Mouse (Mus musculus): ENCODE measurements around the gene Gm45062. TPM values are rescaled to one million over a fixed set of nuclear protein-coding genes. Genes with fewer than 3 reads are reported as not detected.
"Not testable (repeated sequence)": the region's sequence is repeated elsewhere in the genome, so short reads cannot be mapped to it uniquely, and the experiment has no call there.

Gm45062 gene
- polyA plus RNA-seq, 1 experiment from 2014 or later = 9.7 TPM

DNA sequence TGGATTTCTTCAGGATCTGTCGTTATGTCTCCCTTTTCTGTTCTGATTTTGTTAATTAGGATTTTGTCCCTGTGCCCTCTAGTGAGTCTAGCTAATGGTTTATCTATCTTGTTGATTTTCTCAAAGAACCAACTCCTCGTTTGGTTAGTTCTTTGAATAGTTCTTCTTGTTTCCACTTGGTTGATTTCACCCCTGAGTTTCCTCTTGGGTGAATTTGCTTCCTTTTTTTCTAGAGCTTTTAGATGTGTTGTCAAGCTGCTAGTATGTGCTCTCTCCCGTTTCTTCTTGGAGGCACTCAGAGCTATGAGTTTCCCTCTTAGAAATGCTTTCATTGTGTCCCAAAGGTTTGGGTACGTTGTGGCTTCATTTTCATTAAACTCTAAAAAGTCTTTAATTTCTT lies 282.3 kb downstream of the Gm45062 start:
- not testable (repeated sequence) for H3K4me2 ChIP-seq; H3K4me3 ChIP-seq; H3K9me3 ChIP-seq; ATAC-seq (ENCODE audit: insufficient number of reproducible peaks, low FRiP score, low TSS enrichment, low read depth); H3K27ac ChIP-seq; H3K9ac ChIP-seq; H3K36me3 ChIP-seq; H3K27me3 ChIP-seq; H3K4me1 ChIP-seq
- 87% methylated on average over 4 of the region's 4 CpGs for WGBS

DNA sequence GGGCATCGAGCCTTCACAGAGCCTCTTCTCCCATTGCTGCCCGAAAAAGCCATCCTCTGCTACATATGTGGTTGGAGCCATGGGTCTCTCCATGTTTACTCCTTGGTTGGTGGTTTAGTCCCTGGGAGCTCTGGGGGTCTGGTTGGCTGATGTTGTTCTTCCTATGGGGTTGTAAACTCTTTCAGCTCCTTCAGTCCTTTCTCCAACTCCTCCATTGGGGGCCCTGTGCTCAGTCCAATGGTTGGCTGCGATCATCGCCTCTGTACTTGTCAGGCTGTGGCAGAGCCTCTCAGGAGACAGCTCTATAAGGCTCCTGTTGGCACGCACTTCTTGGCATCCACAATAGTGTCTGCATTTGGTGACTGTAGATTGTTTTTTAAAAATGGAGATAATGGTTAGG lies 285.6 kb downstream of the Gm45062 start:
- Histone ChIP-seq H3K9ac (no peak overlapping the region), H3K4me2 (no peak overlapping the region), H3K9me3 (no peaks in the 10 kb centered on the region), H3K4me1 (no peaks in the 10 kb centered on the region), H3K36me3 (peaks cover 4% of the 10 kb centered on the region), H3K27ac (no peak overlapping the region), H3K4me3 (no peak overlapping the region), H3K27me3 (no peaks in the 10 kb centered on the region)
- WGBS = 91% methylated on average over 5 of the region's 5 CpGs
- no peak for ATAC-seq (ENCODE audit: insufficient number of reproducible peaks, low FRiP score, low TSS enrichment, low read depth)

GRCm38 (mm10) chr6:8545780-8546179 lies 286.5 kb downstream of the Gm45062 start:
- H3K36me3 ChIP-seq = peaks cover 4% of the 10 kb centered on the region
- 90% methylated on average over 7 of the region's 7 CpGs for WGBS
- no peak for ATAC-seq (ENCODE audit: insufficient number of reproducible peaks, low FRiP score, low TSS enrichment, low read depth)
- no peaks in the 10 kb centered on the region for H3K4me1 ChIP-seq
- no peak overlapping the region for H3K4me2 ChIP-seq
- no peaks in the 10 kb centered on the region for H3K27me3 ChIP-seq
- no peaks in the 10 kb centered on the region for H3K9me3 ChIP-seq
- H3K9ac ChIP-seq = no peak overlapping the region
- H3K4me3 ChIP-seq = no peak overlapping the region
- no peak overlapping the region for H3K27ac ChIP-seq

DNA sequence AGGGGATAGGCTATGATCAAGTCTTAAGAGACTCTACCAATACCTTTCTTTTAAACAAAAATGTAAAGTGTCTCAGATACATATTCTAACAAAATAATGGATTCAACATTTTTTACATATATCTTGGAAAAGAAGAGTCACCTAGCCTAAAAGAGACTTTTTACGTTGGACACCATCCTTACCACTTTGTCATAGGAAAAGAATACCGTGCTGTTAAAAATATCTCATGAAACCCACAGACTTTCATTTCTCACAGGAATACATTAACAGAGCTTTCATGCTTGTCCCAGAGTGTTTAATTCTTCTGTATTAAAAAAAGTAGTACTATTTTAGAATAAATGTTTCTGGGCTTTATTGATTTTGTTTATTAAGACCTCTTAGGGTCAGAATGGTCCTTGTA lies 291.9 kb downstream of the Gm45062 start:
- Histone ChIP-seq H3K4me2 (no peak overlapping the region), H3K27ac (no peak overlapping the region), H3K4me1 (no peaks in the 10 kb centered on the region), H3K27me3 (no peaks in the 10 kb centered on the region), H3K36me3 (no peaks in the 10 kb centered on the region), H3K9me3 (no peaks in the 10 kb centered on the region), H3K4me3 (no peak overlapping the region), H3K9ac (no peak overlapping the region)
- 90% methylated on average over 2 of the region's 2 CpGs for WGBS
- no peak for ATAC-seq (ENCODE audit: insufficient number of reproducible peaks, low FRiP score, low TSS enrichment, low read depth)

DNA sequence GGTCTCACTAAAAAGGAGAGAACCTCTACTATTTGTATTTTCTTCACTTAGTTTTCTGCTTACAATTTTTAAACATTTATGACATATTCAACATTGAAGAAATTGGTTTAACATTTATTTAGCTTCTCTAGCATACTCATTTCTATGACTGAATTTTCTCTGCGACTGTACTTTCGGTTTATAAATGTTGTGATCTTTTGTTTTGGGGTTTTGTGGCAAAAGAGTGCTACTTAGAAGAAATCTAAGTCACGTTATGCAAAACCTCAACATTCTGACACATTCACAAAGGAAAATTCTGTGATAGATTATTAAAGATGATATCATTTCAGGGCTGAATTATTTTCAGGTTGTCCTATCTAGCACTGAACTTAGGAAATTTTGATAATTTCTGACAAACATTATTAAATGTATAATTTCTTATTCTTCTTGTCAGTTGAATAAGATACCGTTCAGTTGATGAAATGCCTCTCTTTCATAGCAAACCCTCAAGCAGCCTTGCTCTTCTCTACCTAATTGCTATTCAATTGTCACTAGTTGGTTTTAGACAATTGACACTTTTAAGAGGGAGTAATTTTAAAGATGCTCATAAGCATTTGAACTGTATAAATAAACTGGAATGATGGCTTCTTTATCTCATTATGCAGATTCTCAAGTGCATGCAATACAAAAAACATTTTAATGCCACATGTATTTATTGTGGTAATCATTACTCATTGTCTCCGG lies 297.8 kb downstream of the Gm45062 start:
- H3K36me3 ChIP-seq = no peaks in the 10 kb centered on the region; the same call in 1 of the 2 replicates
- H3K4me1 ChIP-seq = no peaks in the 10 kb centered on the region
- no peaks in the 10 kb centered on the region for H3K9me3 ChIP-seq
- H3K4me2 ChIP-seq = no peak overlapping the region
- no peaks in the 10 kb centered on the region for H3K27me3 ChIP-seq
- H3K27ac ChIP-seq = no peak overlapping the region
- no peak overlapping the region for H3K4me3 ChIP-seq
- no peak for ATAC-seq (ENCODE audit: insufficient number of reproducible peaks, low FRiP score, low TSS enrichment, low read depth)
- 92% methylated on average over 5 of the region's 5 CpGs for WGBS
- no peak overlapping the region for H3K9ac ChIP-seq

DNA sequence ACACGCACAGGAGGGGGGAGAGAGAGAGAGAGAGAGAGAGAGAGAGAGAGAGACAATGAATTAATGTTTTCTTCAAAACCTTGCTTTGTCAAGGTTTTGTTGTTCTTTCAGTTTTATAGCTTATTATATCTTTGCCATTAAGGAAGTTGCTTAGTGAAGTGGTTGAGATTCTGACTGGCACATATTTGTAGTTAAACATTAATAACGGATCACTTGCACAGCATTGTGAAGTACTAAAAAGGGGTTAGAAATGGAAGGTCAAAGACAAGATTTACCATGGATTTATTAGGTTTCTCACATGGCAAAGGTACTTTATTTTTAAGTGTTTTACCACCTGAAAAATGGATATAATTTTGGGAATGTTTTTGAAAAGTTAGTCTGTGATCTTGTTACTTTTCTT lies 301.4 kb downstream of the Gm45062 start:
- Histone ChIP-seq H3K27ac (no peak overlapping the region), H3K36me3 (peaks cover 4% of the 10 kb centered on the region), H3K4me2 (no peak overlapping the region), H3K9ac (no peak overlapping the region), H3K4me1 (no peaks in the 10 kb centered on the region), H3K9me3 (no peaks in the 10 kb centered on the region), H3K27me3 (no peaks in the 10 kb centered on the region), H3K4me3 (no peak overlapping the region)
- no peak for ATAC-seq (ENCODE audit: insufficient number of reproducible peaks, low FRiP score, low TSS enrichment, low read depth)
- WGBS = 87% methylated on average over 2 of the region's 2 CpGs

GRCm38 (mm10) chr6:8582377-8582776 lies 323.1 kb downstream of the Gm45062 start:
- H3K4me1 ChIP-seq = no peaks in the 10 kb centered on the region
- H3K9ac ChIP-seq = no peak overlapping the region
- no peaks in the 10 kb centered on the region for H3K36me3 ChIP-seq
- 93% methylated on average over 9 of the region's 9 CpGs for WGBS
- H3K9me3 ChIP-seq = no peaks in the 10 kb centered on the region
- H3K4me2 ChIP-seq = no peak overlapping the region
- H3K27ac ChIP-seq = no peak overlapping the region
- ATAC-seq (ENCODE audit: insufficient number of reproducible peaks, low FRiP score, low TSS enrichment, low read depth) = no peak
- H3K27me3 ChIP-seq = no peaks in the 10 kb centered on the region
- H3K4me3 ChIP-seq = no peak overlapping the region

GRCm38 (mm10) chr6:8583892-8584291 lies 324.6 kb downstream of the Gm45062 start:
- Histone ChIP-seq H3K27me3 (no peaks in the 10 kb centered on the region), H3K9ac (no peak overlapping the region), H3K36me3 (no peaks in the 10 kb centered on the region), H3K9me3 (no peaks in the 10 kb centered on the region), H3K4me3 (no peak overlapping the region), H3K4me1 (no peaks in the 10 kb centered on the region), H3K4me2 (no peak overlapping the region), H3K27ac (no peak overlapping the region)
- WGBS = 86% methylated on average over 3 of the region's 3 CpGs
- no peak for ATAC-seq (ENCODE audit: insufficient number of reproducible peaks, low FRiP score, low TSS enrichment, low read depth)

DNA sequence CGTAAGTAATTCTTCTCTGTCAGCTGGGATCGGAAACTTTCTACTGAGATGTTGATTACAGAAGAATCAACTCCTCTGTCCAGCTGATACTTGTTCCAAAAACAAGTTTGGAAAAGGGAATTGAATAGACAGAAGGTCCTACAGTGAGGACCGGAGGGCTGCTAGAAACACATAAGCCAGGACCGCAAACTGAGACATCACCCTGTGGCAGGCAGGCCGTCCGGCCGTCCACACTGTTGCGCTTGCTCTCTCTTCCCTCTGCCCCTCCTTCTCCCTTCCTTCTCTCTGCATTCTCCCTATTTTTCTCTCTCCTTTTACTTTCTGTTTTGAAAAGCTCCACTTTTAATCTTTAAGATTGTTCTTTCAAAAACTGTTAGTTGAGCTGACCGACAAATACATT lies 332.4 kb downstream of the Gm45062 start:
- WGBS = 91% methylated on average over 9 of the region's 9 CpGs
- no peak for ATAC-seq (ENCODE audit: insufficient number of reproducible peaks, low FRiP score, low TSS enrichment, low read depth)
- H3K27ac ChIP-seq = no peak overlapping the region
- 0 out of 2 replicates have a peak, but pooled peaks cover 4% of the 10 kb centered on the region for H3K36me3 ChIP-seq
- no peaks in the 10 kb centered on the region for H3K27me3 ChIP-seq
- H3K4me3 ChIP-seq = no peak overlapping the region
- no peak overlapping the region for H3K4me2 ChIP-seq
- no peak overlapping the region for H3K9ac ChIP-seq
- H3K4me1 ChIP-seq = no peaks in the 10 kb centered on the region
- H3K9me3 ChIP-seq = no peaks in the 10 kb centered on the region

DNA sequence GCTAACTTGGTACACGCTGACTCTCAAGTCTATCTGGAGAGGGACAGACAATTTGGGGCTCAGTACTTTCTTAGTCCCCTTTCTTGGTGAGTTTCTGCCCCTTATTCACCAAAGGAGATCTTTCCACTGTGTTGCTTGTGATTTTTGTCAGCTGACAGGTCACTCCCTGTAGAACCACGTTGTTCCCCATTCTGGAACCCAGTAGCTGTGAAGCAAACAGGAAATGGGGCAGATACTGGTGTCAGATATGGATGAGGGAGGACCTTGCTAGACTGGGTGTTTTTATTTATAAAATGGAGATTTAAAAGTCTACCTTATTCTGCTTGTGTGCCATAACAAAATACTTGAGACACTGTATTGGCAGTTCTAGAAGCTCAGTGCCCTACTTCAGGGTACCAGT lies 358.1 kb downstream of the Gm45062 start:
- Histone ChIP-seq H3K27me3 (no peaks in the 10 kb centered on the region), H3K4me1 (no peaks in the 10 kb centered on the region), H3K4me3 (no peak overlapping the region), H3K9ac (no peak overlapping the region), H3K4me2 (no peak overlapping the region), H3K27ac (no peak overlapping the region), H3K9me3 (no peaks in the 10 kb centered on the region), H3K36me3 (no peaks in the 10 kb centered on the region)
- 75% methylated on average over 2 of the region's 2 CpGs for WGBS
- no peak for ATAC-seq (ENCODE audit: insufficient number of reproducible peaks, low FRiP score, low TSS enrichment, low read depth)

DNA sequence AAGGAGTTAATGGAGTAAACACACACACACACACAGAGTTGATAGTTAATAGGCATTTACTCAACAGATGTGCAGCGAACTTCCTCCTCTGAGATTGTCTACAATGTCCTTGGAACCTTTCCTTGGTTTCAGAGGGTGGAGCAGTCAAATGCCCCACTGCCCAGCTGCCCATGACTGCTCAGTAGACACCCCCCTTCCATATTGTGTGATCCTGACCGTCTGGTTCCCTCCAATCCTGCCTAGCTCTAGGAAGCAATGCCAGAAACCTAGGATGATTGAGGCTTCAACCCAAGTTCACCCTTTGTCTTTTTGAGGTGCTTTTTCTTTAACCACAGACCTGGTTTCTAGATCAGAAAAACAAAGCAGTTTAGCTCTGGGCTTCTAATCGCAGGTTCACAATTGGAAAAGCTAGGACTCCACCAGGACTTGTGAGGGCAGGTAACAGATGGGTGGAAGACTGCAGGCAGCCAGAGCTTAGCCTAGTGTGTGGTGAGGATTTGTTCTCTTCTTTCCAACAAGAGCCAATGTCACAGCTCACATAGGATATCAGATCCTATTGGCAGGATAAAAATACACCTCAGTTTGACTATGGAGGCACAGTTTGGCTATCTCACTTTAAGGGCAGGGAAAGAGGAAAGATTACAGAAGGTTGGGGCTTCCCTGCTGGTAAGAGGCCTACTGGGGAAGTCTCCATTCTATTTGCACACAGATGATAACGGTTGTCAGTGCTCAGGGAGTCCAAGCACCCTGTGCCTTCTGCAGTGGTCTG lies 360.5 kb downstream of the Gm45062 start:
- Histone ChIP-seq H3K4me1 (no peaks in the 10 kb centered on the region), H3K9ac (no peak overlapping the region), H3K4me2 (no peak overlapping the region), H3K36me3 (no peaks in the 10 kb centered on the region), H3K27ac (no peak overlapping the region), H3K9me3 (no peaks in the 10 kb centered on the region), H3K27me3 (no peaks in the 10 kb centered on the region), H3K4me3 (no peak overlapping the region)
- WGBS = 67% methylated on average over 4 of the region's 4 CpGs
- ATAC-seq (ENCODE audit: insufficient number of reproducible peaks, low FRiP score, low TSS enrichment, low read depth) = no peak

GRCm38 (mm10) chr6:8623045-8623444 lies 363.8 kb downstream of the Gm45062 start:
- WGBS = 68% methylated on average over 3 of the region's 3 CpGs

More at GRCm38 (mm10) chr6:8623045-8623444, 363.8 kb downstream of the Gm45062 start:
- Histone ChIP-seq H3K4me2 (no peak overlapping the region), H3K27ac (no peak overlapping the region), H3K4me1 (no peaks in the 10 kb centered on the region), H3K27me3 (no peaks in the 10 kb centered on the region), H3K9me3 (no peaks in the 10 kb centered on the region), H3K4me3 (no peak overlapping the region), H3K9ac (no peak overlapping the region), H3K36me3 (no peaks in the 10 kb centered on the region)
- ATAC-seq (ENCODE audit: insufficient number of reproducible peaks, low FRiP score, low TSS enrichment, low read depth) = no peak
